Mouse (Mus musculus): ENCODE data around the gene Senp1.

DNA sequence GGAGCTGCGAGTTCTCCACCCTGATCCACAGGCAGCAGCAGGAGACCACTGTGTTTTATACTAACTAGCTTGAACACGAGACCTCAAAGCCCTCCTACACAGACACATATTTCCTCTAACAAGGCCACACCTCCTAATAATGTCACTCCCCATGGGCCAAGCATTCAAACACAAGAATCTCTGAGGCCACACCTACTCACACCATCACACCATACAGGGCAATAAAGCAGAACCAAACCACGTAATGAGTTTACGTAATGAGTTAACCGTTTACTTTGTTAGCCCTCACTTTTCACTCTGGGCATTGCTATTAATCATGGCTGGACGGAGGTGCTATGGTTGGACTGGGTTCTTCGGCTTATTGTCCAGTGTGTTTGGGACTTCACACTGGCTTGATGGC, 46.2 kb upstream of the Senp1 start:
- TF ChIP-seq E2F4 (IDR thresholded peaks at IDR 0.05; ENCODE audit: insufficient read depth) (no peak), USF1 (IDR thresholded peaks at IDR 0.05; ENCODE audit: low read depth) (no peak), CEBPB (IDR thresholded peaks at IDR 0.05; ENCODE audit: insufficient read depth, poor library complexity, severe bottlenecking) (no peak), MAX (IDR thresholded peaks at IDR 0.05; ENCODE audit: low read depth) (no peak), TCF12 (IDR thresholded peaks at IDR 0.05; ENCODE audit: insufficient read depth, poor library complexity, severe bottlenecking) (no peak), POLR2A (IDR thresholded peaks at IDR 0.05; ENCODE audit: insufficient read length, low read depth) (no peak), SRF (IDR thresholded peaks at IDR 0.05; ENCODE audit: control insufficient read depth, insufficient read length, low read depth) (no peak), MYOG (IDR thresholded peaks at IDR 0.05; ENCODE audit: control insufficient read depth in 1 of 3, insufficient read depth in 1 of 3, insufficient read length in 2 of 3, low read depth in 2 of 3) (no peak)

All from myocyte (in vitro differentiated cells).